Mouse (Mus musculus): ENCODE data around the gene Gng4.
"Not testable (repeated sequence)": the region's sequence is repeated elsewhere in the genome, so short reads cannot be mapped to it uniquely, and the experiment has no call there.

Gene Gng4

GRCm38 (mm10) chr13:13783894-13784419 is at the start of gene Gng4:
Gene Gng4, plus strand, starts transcription at chr13:13784059.
- DNase-seq (ENCODE audit: low spot score), result peak; percentile 62

GRCm38 (mm10) chr13:13739232-13739631 is 44.6 kb upstream of the Gng4 start:
- DNase-seq (ENCODE audit: low spot score), result no peak

- no peak for DNase-seq (ENCODE audit: low spot score)
These were observed 37.9 kb upstream of the Gng4 start for GRCm38 (mm10) chr13:13745911-13746310.

- DNase-seq (ENCODE audit: low spot score), result peak; percentile 38
These were observed 7.9 kb upstream of the Gng4 start for GRCm38 (mm10) chr13:13775778-13776494.

- DNase-seq (ENCODE audit: low spot score), result no peak
These were observed 6.8 kb upstream of the Gng4 start for GRCm38 (mm10) chr13:13777052-13777451.

GRCm38 (mm10) chr13:13777696-13778095 is 6.2 kb upstream of the Gng4 start:
- no peak for DNase-seq (ENCODE audit: low spot score)

- DNase-seq (ENCODE audit: low spot score), result no peak
These were observed 4.9 kb upstream of the Gng4 start for GRCm38 (mm10) chr13:13778837-13779458.

- DNase-seq (ENCODE audit: low spot score), result no peak
These were observed 3.6 kb upstream of the Gng4 start for GRCm38 (mm10) chr13:13780271-13780670.

GRCm38 (mm10) chr13:13781026-13781425 is 2.8 kb upstream of the Gng4 start:
- DNase-seq (ENCODE audit: low spot score), result no peak

GRCm38 (mm10) chr13:13783296-13783695 is 563 bp upstream of the Gng4 start:
- no peak for DNase-seq (ENCODE audit: low spot score)

- no peak for DNase-seq (ENCODE audit: low spot score)
These were observed 619 bp downstream of the Gng4 start for GRCm38 (mm10) chr13:13784420-13784936.

GRCm38 (mm10) chr13:13784981-13785783 is 1.3 kb downstream of the Gng4 start:
- no peak for DNase-seq (ENCODE audit: low spot score)

- DNase-seq (ENCODE audit: low spot score), result no peak
These were observed 3.1 kb downstream of the Gng4 start for GRCm38 (mm10) chr13:13786971-13787370.

GRCm38 (mm10) chr13:13788070-13788469 is 4.2 kb downstream of the Gng4 start:
- DNase-seq (ENCODE audit: low spot score), result no peak

- DNase-seq (ENCODE audit: low spot score), result no peak
These were observed 8.1 kb downstream of the Gng4 start for GRCm38 (mm10) chr13:13791981-13792380.

- no peak for DNase-seq (ENCODE audit: low spot score)
These were observed 11.4 kb downstream of the Gng4 start for GRCm38 (mm10) chr13:13795166-13795832.

- no peak for DNase-seq (ENCODE audit: low spot score)
These were observed 12.2 kb downstream of the Gng4 start for GRCm38 (mm10) chr13:13796082-13796481.

- DNase-seq (ENCODE audit: low spot score), result not testable (repeated sequence)
These were observed 14.0 kb downstream of the Gng4 start for GRCm38 (mm10) chr13:13797816-13798215.

GRCm38 (mm10) chr13:13798775-13799174 is 14.9 kb downstream of the Gng4 start:
- DNase-seq (ENCODE audit: low spot score), result no peak

- peak; percentile 6 for DNase-seq (ENCODE audit: low spot score)
These were observed 24.7 kb downstream of the Gng4 start for GRCm38 (mm10) chr13:13808337-13809132.

- DNase-seq (ENCODE audit: low spot score), result no peak
These were observed 27.0 kb downstream of the Gng4 start for GRCm38 (mm10) chr13:13810885-13811284.
